Mouse (Mus musculus) urinary bladder, postnatal 10 days (tissue): ENCODE results near the gene 5730522E02Rik.

Source experiments
- DNase-seq: peaks from one replicate; pipeline ENCODE4 v3.0.0; 2022; ENCODE audit warnings: low spot score

5730522E02Rik gene

GRCm38 (mm10) chr11:26125923-26126322, 84.6 kb downstream of the 5730522E02Rik start:
- DNase-seq = no peak

- DNase-seq = no peak
Measured at GRCm38 (mm10) chr11:26120781-26121557, 89.6 kb downstream of the 5730522E02Rik start.

- DNase-seq = no peak
Measured at GRCm38 (mm10) chr11:26117651-26118050, 92.9 kb downstream of the 5730522E02Rik start.

GRCm38 (mm10) chr11:26112206-26112605, 98.4 kb downstream of the 5730522E02Rik start:
- DNase-seq = no peak

- DNase-seq = no peak
Measured at GRCm38 (mm10) chr11:26108647-26109046, 101.9 kb downstream of the 5730522E02Rik start.

- DNase-seq = no peak
Measured at GRCm38 (mm10) chr11:26104680-26105079, 105.9 kb downstream of the 5730522E02Rik start.

- no peak for DNase-seq
Measured at GRCm38 (mm10) chr11:26103698-26104097, 106.9 kb downstream of the 5730522E02Rik start.

GRCm38 (mm10) chr11:26102878-26103277, 107.7 kb downstream of the 5730522E02Rik start:
- no peak for DNase-seq

GRCm38 (mm10) chr11:26100077-26100476, 110.5 kb downstream of the 5730522E02Rik start:
- DNase-seq = no peak

GRCm38 (mm10) chr11:26098933-26099332, 111.6 kb downstream of the 5730522E02Rik start:
- DNase-seq = no peak

GRCm38 (mm10) chr11:26096095-26096494, 114.5 kb downstream of the 5730522E02Rik start:
- DNase-seq = no peak

- no peak for DNase-seq
Measured at GRCm38 (mm10) chr11:26088993-26089392, 121.6 kb downstream of the 5730522E02Rik start.

GRCm38 (mm10) chr11:26086679-26087078, 123.9 kb downstream of the 5730522E02Rik start:
- DNase-seq = no peak

GRCm38 (mm10) chr11:26085380-26086035, 125.1 kb downstream of the 5730522E02Rik start:
- DNase-seq = no peak

- no peak for DNase-seq
Measured at GRCm38 (mm10) chr11:26076335-26076734, 134.2 kb downstream of the 5730522E02Rik start.

- no peak for DNase-seq
Measured at GRCm38 (mm10) chr11:26075536-26075935, 135.0 kb downstream of the 5730522E02Rik start.

- no peak for DNase-seq
Measured at GRCm38 (mm10) chr11:26073638-26074294, 136.8 kb downstream of the 5730522E02Rik start.

GRCm38 (mm10) chr11:26072101-26072500, 138.5 kb downstream of the 5730522E02Rik start:
- DNase-seq = no peak

GRCm38 (mm10) chr11:26063252-26063651, 147.3 kb downstream of the 5730522E02Rik start:
- no peak for DNase-seq

- no peak for DNase-seq
Measured at GRCm38 (mm10) chr11:26061471-26062137, 149.0 kb downstream of the 5730522E02Rik start.

GRCm38 (mm10) chr11:26013527-26013926, 197.0 kb downstream of the 5730522E02Rik start:
- DNase-seq = no peak

- no peak for DNase-seq
Measured at GRCm38 (mm10) chr11:26004018-26004417, 206.5 kb downstream of the 5730522E02Rik start.
